Mouse (Mus musculus): ENCODE measurements at regions not wholly inside any gene's neighbourhood (a gene's known extent, or its start where the extent isn't known, plus 50 kb on each side); places are given as distances from the start of the nearest gene placed in this dataset.
"Not testable (repeated sequence)": the region's sequence is repeated elsewhere in the genome, so short reads cannot be mapped to it uniquely, and the experiment has no call there.

GRCm38 (mm10) chr9:51664876-51665275 lies 100.3 kb upstream of the Arhgap20 start:
- DNase-seq = no peak

- not testable (repeated sequence) for DNase-seq
Observed at GRCm38 (mm10) chr9:51668976-51669375, 96.2 kb upstream of the Arhgap20 start.

- DNase-seq = no peak
Observed at GRCm38 (mm10) chr9:51670531-51670930, 94.6 kb upstream of the Arhgap20 start.

- no peak for DNase-seq
Observed at GRCm38 (mm10) chr9:51686536-51686935, 78.6 kb upstream of the Arhgap20 start.

GRCm38 (mm10) chr9:51714326-51714725 lies 50.8 kb upstream of the Arhgap20 start:
- DNase-seq = no peak

All from lung, adult 18-20 months (tissue).